In the genomic region with DNA sequence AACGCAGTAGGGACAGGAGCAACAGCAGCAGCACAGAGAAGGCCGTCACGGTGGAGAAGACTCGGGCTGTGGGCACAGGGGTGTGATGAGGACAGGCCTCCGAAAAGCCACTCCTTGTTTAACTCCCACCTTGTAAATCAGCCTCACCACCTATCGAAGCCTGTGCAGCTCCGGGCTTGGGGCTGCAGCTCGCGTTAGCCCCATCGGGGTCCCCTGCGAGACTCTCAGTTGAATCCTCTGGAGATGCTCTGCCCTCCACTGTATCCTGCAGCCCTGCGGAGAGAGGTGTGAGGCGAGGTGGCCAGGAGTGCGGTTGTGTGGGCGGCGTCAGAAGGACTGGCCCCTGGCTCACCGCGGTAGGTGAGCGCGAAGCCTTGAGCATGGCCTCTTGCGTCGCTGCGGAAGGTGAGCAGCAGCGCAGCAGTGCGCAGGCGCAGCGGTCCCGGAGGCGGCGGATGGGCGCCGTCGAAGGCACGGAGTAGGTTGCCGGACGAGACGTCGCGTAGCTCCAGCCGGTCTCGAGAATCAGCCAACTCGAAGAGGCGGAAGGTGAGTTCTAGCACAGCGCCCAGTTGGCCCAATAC, we compare ENCODE assay signal across 8 mouse cellular contexts. TPM values are rescaled to one million over a fixed set of nuclear protein-coding genes. Genes with fewer than 3 reads are reported as not detected.
DNase-seq lines count a peak whose midpoint lies in the region; ATAC-seq and TF ChIP-seq lines count a peak whose summit lies in the region.

No protein-coding gene starts in this region.

- H3K27ac ChIP-seq in thymus, adult 2 months (ENCODE audit: control insufficient read depth, insufficient read depth, low read length): no peak overlapping the region
- H3K27ac ChIP-seq in midbrain, embryonic 14.5 days (replicated peaks; ENCODE audit: low read depth, low read length): no peak overlapping the region

- no peaks in the 10 kb centered on the region for H3K9me3 ChIP-seq in midbrain, embryonic 14.5 days (ENCODE audit: control insufficient read depth, low read length)

- 11% methylated on average over 44 of the region's 44 CpGs for WGBS in thymus, adult 2 months
- 7% methylated on average over 44 of the region's 44 CpGs for WGBS in midbrain, embryonic 14.5 days

- peaks cover 32% of the 10 kb centered on the region for H3K27me3 ChIP-seq in thymus, adult 2 months (ENCODE audit: control insufficient read depth, insufficient read depth, low read length)
- peaks cover 57% of the 10 kb centered on the region for H3K27me3 ChIP-seq in midbrain, embryonic 14.5 days (ENCODE audit: control insufficient read depth, insufficient read depth, low read length)

- TF ChIP-seq CTCF in thymus, adult 2 months (IDR thresholded peaks at IDR 0.05; ENCODE audit: borderline replicate concordance, control insufficient read depth, extremely low read depth, insufficient read depth, low read length, poor library complexity): no peak

- H3K4me1 ChIP-seq in thymus, adult 2 months (replicated peaks; ENCODE audit: control insufficient read depth, insufficient read depth, low read length): peaks cover 38% of the 10 kb centered on the region
- peaks cover 38% of the 10 kb centered on the region for H3K4me1 ChIP-seq in midbrain, embryonic 14.5 days (ENCODE audit: control insufficient read depth, insufficient read depth, low read length)

- H3K4me2 ChIP-seq in midbrain, embryonic 14.5 days (ENCODE audit: low read length): peak overlapping the region; percentile 43

- no peaks in the 10 kb centered on the region for H3K36me3 ChIP-seq in thymus, adult 2 months (ENCODE audit: control insufficient read depth, insufficient read depth, low read length)
- peaks cover 4% of the 10 kb centered on the region for H3K36me3 ChIP-seq in midbrain, embryonic 14.5 days (ENCODE audit: control insufficient read depth, insufficient read depth, low read length)

- H3K9ac ChIP-seq in midbrain, embryonic 14.5 days (replicated peaks; ENCODE audit: low read length): no peak overlapping the region

- DNase-seq in adrenal gland, adult 2 months: peak; percentile 40
- DNase-seq in adrenal gland, postnatal 14 days: no peak
- peak; percentile 50 for DNase-seq in thymus, adult 2 months
- no peak for DNase-seq in thymus, adult 18-20 months
- peak; percentile 26 to 75 for DNase-seq in kidney, postnatal 36 days
- DNase-seq in midbrain, embryonic 14.5 days: peak; percentile 67
- DNase-seq in frontal cortex, postnatal 25 days (ENCODE audit: low spot score in 2 of 2): no peak
- DNase-seq in layer of hippocampus, adult 8-10 months (ENCODE audit: low spot score in 2 of 2): no peak

- no peak for ATAC-seq in midbrain, embryonic 14.5 days (ENCODE audit: low FRiP score, low TSS enrichment)

- H3K4me3 ChIP-seq in thymus, adult 2 months (ENCODE audit: control insufficient read depth, insufficient read depth, low read length): no peak overlapping the region
- H3K4me3 ChIP-seq in midbrain, embryonic 14.5 days (replicated peaks; ENCODE audit: low read depth, low read length): peak overlapping the region; percentile 15

- no peak for TF ChIP-seq POLR2A in thymus, adult 2 months (IDR thresholded peaks at IDR 0.05; ENCODE audit: control insufficient read depth, extremely low read depth, insufficient read depth, low read length, poor library complexity)

RNA-seq across cellular contexts. Expression of a gene that starts 1.6 kb away (rescaled TPM):
- total RNA-seq in adrenal gland, adult 2 months (2021): 10 to 100 TPM in 1 of 2 experiments, 1 to 10 TPM in 1; 7.6 to 17.6 TPM
- polyA plus RNA-seq in adrenal gland, adult 2 months (2012; rRNA removed): 33.3 and 37.8 TPM in 2 replicates
- 11.3 and 14.3 TPM in 2 replicates for total RNA-seq in adrenal gland, postnatal 14 days (2021)
- 12.4 and 13.2 TPM in 2 replicates for polyA plus RNA-seq in thymus, adult 2 months (2012; rRNA removed)
- polyA plus RNA-seq in midbrain, embryonic 14.5 days (2014; fragmentation: Nextera tagmentation; extraction: Ambion mirVana): 56.6 and 69.2 TPM in 2 replicates
- 10 to 100 TPM; 53.1 to 56.9 (median 53.6) TPM for total RNA-seq in layer of hippocampus, adult 8-10 months (2022)

RNA-seq across cellular contexts. Expression of a gene that starts 3.3 kb away (rescaled TPM):
- not detected for total RNA-seq in adrenal gland, adult 2 months (2021)
- 0.28 and 0.54 TPM in 2 replicates for polyA plus RNA-seq in adrenal gland, adult 2 months (2012; rRNA removed)
- not detected in 2 replicates for total RNA-seq in adrenal gland, postnatal 14 days (2021)
- 2.8 and 3.8 TPM in 2 replicates for polyA plus RNA-seq in thymus, adult 2 months (2012; rRNA removed)
- 0.71 and 0.80 TPM in 2 replicates for polyA plus RNA-seq in midbrain, embryonic 14.5 days (2014; fragmentation: Nextera tagmentation; extraction: Ambion mirVana)
- 1 to 10 TPM in 1 of 4 experiments, under 1 TPM in 3; 0.51 to 1.3 (median 0.68) TPM for total RNA-seq in layer of hippocampus, adult 8-10 months (2022)

RNA-seq across cellular contexts. Expression of a gene that starts 16.2 kb away (rescaled TPM):
- 1 to 10 TPM; 2.8 to 2.9 TPM for total RNA-seq in adrenal gland, adult 2 months (2021)
- 21.8 and 23.1 TPM in 2 replicates for polyA plus RNA-seq in adrenal gland, adult 2 months (2012; rRNA removed)
- 9.7 and 11.3 TPM in 2 replicates for total RNA-seq in adrenal gland, postnatal 14 days (2021)
- polyA plus RNA-seq in thymus, adult 2 months (2012; rRNA removed): 145 and 182 TPM in 2 replicates
- polyA plus RNA-seq in midbrain, embryonic 14.5 days (2014; fragmentation: Nextera tagmentation; extraction: Ambion mirVana): 16.2 and 18.2 TPM in 2 replicates
- total RNA-seq in layer of hippocampus, adult 8-10 months (2022): 1 to 10 TPM; 4.3 to 5.2 (median 4.7) TPM

RNA-seq across cellular contexts. Expression of a gene that starts 19.7 kb away (rescaled TPM):
- total RNA-seq in adrenal gland, adult 2 months (2021): 10 to 100 TPM in 1 of 2 experiments, 1 to 10 TPM in 1; 2.5 to 18.2 TPM
- 1.8 and 2.4 TPM in 2 replicates for polyA plus RNA-seq in adrenal gland, adult 2 months (2012; rRNA removed)
- total RNA-seq in adrenal gland, postnatal 14 days (2021): 1.9 and 3.8 TPM in 2 replicates
- polyA plus RNA-seq in thymus, adult 2 months (2012; rRNA removed): 0.19 and 0.27 TPM in 2 replicates
- polyA plus RNA-seq in midbrain, embryonic 14.5 days (2014; fragmentation: Nextera tagmentation; extraction: Ambion mirVana): not detected in 2 replicates
- total RNA-seq in layer of hippocampus, adult 8-10 months (2022): under 1 TPM; 0.16 to 0.81 (median 0.32) TPM

RNA-seq across cellular contexts. Expression of a gene that starts 29.1 kb away (rescaled TPM):
- 10 to 100 TPM; 61.8 to 85.0 TPM for total RNA-seq in adrenal gland, adult 2 months (2021)
- 45.8 and 49.3 TPM in 2 replicates for polyA plus RNA-seq in adrenal gland, adult 2 months (2012; rRNA removed)
- 44.4 and 46.4 TPM in 2 replicates for total RNA-seq in adrenal gland, postnatal 14 days (2021)
- 32.0 and 33.6 TPM in 2 replicates for polyA plus RNA-seq in thymus, adult 2 months (2012; rRNA removed)
- 210 and 220 TPM in 2 replicates for polyA plus RNA-seq in midbrain, embryonic 14.5 days (2014; fragmentation: Nextera tagmentation; extraction: Ambion mirVana)
- 100 to 1,000 TPM; 324 to 395 (median 358) TPM for total RNA-seq in layer of hippocampus, adult 8-10 months (2022)

Comparison
In these comparisons a context has a peak if more than half of its experiments do, and no peak if none do; other contexts are left out.
1. DNase-seq: peak in adrenal gland, adult 2 months (single experiment), thymus, adult 2 months (single experiment), kidney, postnatal 36 days (2 of 2) and midbrain, embryonic 14.5 days (single experiment); none in adrenal gland, postnatal 14 days (single experiment), thymus, adult 18-20 months (0 of 2), frontal cortex, postnatal 25 days (0 of 2) and layer of hippocampus, adult 8-10 months (0 of 2).